Mouse (Mus musculus) testis, postnatal 14 days (tissue): Measurements from ENCODE around the gene Rpe65.

ENCODE experiments used
- DNase-seq: peaks from one replicate; pipeline ENCODE4 v3.0.0; 2021; ENCODE audit warnings: low spot score

Rpe65 gene

DNA sequence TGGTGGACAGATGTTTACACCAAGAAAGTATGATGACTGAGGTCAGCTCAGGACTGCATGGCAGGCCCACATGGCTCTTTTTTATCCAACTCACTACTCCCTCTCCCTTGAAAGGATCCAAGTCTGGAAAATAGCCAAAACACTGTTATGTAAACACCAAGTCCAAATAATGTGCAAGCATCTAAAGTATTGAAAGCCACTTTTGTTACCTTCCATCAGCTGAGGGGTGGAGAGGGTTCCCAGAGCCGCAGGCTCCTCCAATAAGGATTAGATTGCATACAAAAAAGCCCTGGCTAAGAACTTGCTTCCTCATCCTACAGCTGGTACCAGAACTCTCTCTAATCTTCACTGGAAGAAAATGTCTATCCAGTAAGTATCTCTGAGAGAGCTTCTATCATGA, at the start of gene Rpe65:
Rpe65 (plus strand) TSS at position 301 of the 400 bp plus-strand sequence.
- no peak for DNase-seq

DNA sequence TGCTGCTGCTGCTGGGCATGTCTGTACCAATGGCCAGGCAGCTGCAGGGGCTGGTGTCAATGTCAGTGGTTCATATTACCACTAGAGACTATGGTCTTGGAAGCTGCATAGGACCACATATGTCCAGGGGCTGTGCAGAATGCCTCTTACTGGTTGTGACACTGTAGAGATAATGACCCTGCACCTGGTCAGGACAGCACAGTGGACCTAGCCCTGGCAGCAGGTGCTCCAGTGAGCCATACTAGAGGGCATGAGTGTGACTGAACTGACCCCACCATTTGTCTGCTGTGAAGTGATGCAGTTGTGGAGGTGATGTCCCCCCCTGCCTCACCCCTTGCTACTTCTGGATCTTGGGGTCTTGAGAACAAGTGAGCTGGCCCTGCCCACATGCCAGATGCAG, 48.8 kb upstream of the Rpe65 start:
- DNase-seq = no peak

- no peak for DNase-seq
Observed at GRCm38 (mm10) chr3:159614977-159615376, 16.0 kb downstream of the Rpe65 start.

- no peak for DNase-seq
Observed at GRCm38 (mm10) chr3:159621026-159621425, 22.1 kb downstream of the Rpe65 start.

- no peak for DNase-seq
Observed at GRCm38 (mm10) chr3:159624010-159624409, 25.0 kb downstream of the Rpe65 start.

DNA sequence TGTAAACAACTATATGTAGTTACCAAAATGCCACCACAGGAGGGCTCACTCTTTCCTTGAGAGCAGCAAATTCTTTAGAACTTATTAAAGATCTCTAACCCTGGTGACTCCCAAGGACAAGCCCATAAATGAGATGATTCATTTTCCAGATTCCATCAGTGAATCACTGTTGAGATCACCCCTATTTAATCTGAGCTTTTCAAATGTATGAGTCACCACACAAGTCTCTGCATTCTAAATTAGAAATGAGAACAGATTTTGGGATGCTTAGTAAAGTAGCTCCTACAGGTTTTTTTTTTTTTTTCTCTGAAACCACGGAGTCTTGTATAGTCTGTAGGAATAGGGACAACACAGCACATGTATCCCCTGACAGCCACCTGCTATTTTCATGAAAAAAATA, 61.8 kb downstream of the Rpe65 start:
- DNase-seq = no peak

GRCm38 (mm10) chr3:159663333-159663732, 64.4 kb downstream of the Rpe65 start:
- no peak for DNase-seq
